Mouse (Mus musculus) forebrain, embryonic 16.5 days (tissue): ENCODE results near the gene Cbfa2t2. TPM values are rescaled to one million over a fixed set of nuclear protein-coding genes. Genes with fewer than 3 reads are reported as not detected.

ENCODE experiments used
- polyA plus RNA-seq: library from polyadenylated mRNA; unstranded; fragments of >200 nt; fragmentation: Nextera tagmentation; extraction: Ambion mirVana; gene quantifications from 2 replicates; pipeline ENCODE4 v1.2.1, GENCODE M21; 2015

Gene Cbfa2t2
- polyA plus RNA-seq, 1 experiment from 2014 or later: 73.3 TPM

Other genes with a start within 250 kb of the Cbfa2t2 start
- gene Bpifb1, start 245.7 kb upstream of the Cbfa2t2 start, polyA plus RNA-seq: 0.20 and 0.34 TPM in 2 replicates
- 0.13 and 0.20 TPM in 2 replicates for gene Bpifb5, start 212.7 kb upstream of the Cbfa2t2 start, polyA plus RNA-seq
- gene Bpifb9a, start 178.6 kb upstream of the Cbfa2t2 start, polyA plus RNA-seq: not detected in 2 replicates
- 0.39 TPM in 1 of 2 replicates, not detected in the other for gene Bpifb9b, start 129.3 kb upstream of the Cbfa2t2 start, polyA plus RNA-seq
- gene Cdk5rap1, start 63.5 kb upstream of the Cbfa2t2 start, polyA plus RNA-seq: 16.2 and 16.7 TPM in 2 replicates
- gene Snta1, start 28.4 kb upstream of the Cbfa2t2 start, polyA plus RNA-seq: 10.0 and 10.4 TPM in 2 replicates
- gene 1700003F12Rik, start 110.6 kb downstream of the Cbfa2t2 start, polyA plus RNA-seq: 1.9 and 2.9 TPM in 2 replicates
- gene Actl10, start 115.3 kb downstream of the Cbfa2t2 start, polyA plus RNA-seq: 0.37 and 0.86 TPM in 2 replicates
- 22.0 and 27.1 TPM in 2 replicates for gene Necab3, start 122.4 kb downstream of the Cbfa2t2 start, polyA plus RNA-seq
- gene E2f1, start 133.4 kb downstream of the Cbfa2t2 start, polyA plus RNA-seq: 10.8 and 12.1 TPM in 2 replicates
- gene Pxmp4, start 167.2 kb downstream of the Cbfa2t2 start, polyA plus RNA-seq: 12.0 and 14.8 TPM in 2 replicates
- gene Zfp341, start 176.8 kb downstream of the Cbfa2t2 start, polyA plus RNA-seq: 2.6 and 3.3 TPM in 2 replicates
- not detected in 2 replicates for gene 4930519P11Rik, start 177.0 kb downstream of the Cbfa2t2 start, polyA plus RNA-seq
- 18.5 and 19.5 TPM in 2 replicates for gene Chmp4b, start 215.2 kb downstream of the Cbfa2t2 start, polyA plus RNA-seq